Mouse (Mus musculus) right cerebral cortex, postnatal 10 days (tissue): ENCODE measurements around the gene Gm21117.
"Not testable (repeated sequence)": the region's sequence is repeated elsewhere in the genome, so short reads cannot be mapped to it uniquely, and the experiment has no call there.

Experiments used
- DNase-seq, 2 experiments: peaks; one replicate each; pipeline ENCODE4 v3.0.0; 2021; ENCODE audit warnings: low spot score in 2 of 2

The Gm21117 gene

DNA sequence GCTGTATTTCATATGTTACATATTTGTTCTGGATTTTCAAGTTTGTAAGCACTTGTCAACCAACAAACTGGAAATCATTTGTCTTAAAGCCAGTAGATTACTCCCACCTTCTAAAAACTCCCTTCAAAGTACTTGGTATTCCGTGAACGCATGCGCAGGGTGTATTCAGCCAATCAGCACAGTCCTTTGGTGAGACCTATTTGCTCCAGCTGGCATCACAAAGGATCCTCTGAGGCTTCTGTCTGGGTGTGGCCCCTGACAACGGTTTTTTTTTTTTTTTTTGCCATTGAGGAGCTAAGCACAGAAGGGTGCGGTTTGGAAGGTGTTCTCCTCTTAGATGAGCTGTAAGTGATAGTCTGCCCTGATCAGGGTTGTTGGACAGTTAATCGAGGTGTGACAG, at the start of gene Gm21117:
TSS of gene Gm21117 (plus strand) at position 301 of the 400 bp plus-strand sequence.
- DNase-seq: not testable (repeated sequence)
